Mouse (Mus musculus) lung, adult 2 months (tissue): ENCODE results near the gene Sdhaf4.

Source experiments
- CTCF ChIP-seq: fragments of 200-500 bp; IDR thresholded peaks from 2 replicates; pipeline ENCODE4 v1.5.1; 2011; ENCODE audit warnings: mild to moderate bottlenecking, low read length, control low read depth; ENCODE audit not compliant: insufficient read depth
- POLR2A ChIP-seq: fragments of 200-500 bp; IDR thresholded peaks from 2 replicates; pipeline ENCODE4 v1.6.1; 2011; ENCODE audit warnings: low read depth, mild to moderate bottlenecking, control low read depth, low read length, borderline replicate concordance; ENCODE audit errors: extremely low read depth

DNA sequence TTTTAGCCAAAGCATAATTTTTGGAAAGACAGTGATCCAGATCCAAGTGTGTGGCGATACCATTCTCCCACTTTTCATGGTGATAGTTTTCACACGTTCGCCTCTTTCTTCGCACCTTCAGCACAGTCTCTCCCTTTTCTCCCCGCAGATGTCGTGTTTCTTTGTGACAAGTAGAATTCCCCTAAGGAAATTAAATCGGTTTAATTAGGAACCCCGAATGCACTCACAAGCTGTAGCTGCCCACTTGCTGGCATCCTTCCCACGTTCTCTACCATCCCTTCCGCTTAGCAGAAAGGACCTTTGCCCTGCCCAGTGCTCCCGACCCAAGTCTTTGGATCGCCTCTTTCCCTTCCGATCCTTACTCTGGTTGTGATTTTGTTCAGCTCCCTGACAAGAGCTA, 51.5 kb downstream of the Sdhaf4 start:
- no peak for TF ChIP-seq CTCF
- no peak for TF ChIP-seq POLR2A
